Mouse (Mus musculus) kidney, postnatal 0 days (tissue): Measurements from ENCODE around the gene Sowaha. TPM values are rescaled to one million over a fixed set of nuclear protein-coding genes. Genes with fewer than 3 reads are reported as not detected.
A peak's percentile ranks its signal among the peaks of the same experiment; 100 is the strongest.

Source experiments
- ATAC-seq: fragments of 200-750 bp; cut with Nextera tagmentation; replicated peaks from 2 replicates; pipeline ENCODE4 v1.8.0; 2017; ENCODE audit warnings: low read depth, moderate number of reproducible peaks, moderate TSS enrichment, moderate library complexity; ENCODE audit not compliant: low FRiP score
- DNase-seq: peaks from one replicate; pipeline ENCODE4 v3.0.0-alpha.2; 2016; ENCODE audit warnings: low spot score
- H3K27ac ChIP-seq: fragments of 300-500 bp; sonication (generic); 2 replicates; pipeline ENCODE4 v1.5.1; 2014; ENCODE audit warnings: mild to moderate bottlenecking
- H3K27me3 ChIP-seq: fragments of 300-500 bp; sonication (generic); 2 replicates; pipeline ENCODE4 v1.6.1; 2014; ENCODE audit warnings: low read length, mixed read lengths; ENCODE audit not compliant: insufficient read depth
- H3K36me3 ChIP-seq: fragments of 300-500 bp; sonication (generic); 2 replicates; pipeline ENCODE4 v1.6.1; 2014; ENCODE audit warnings: low read length, mixed read lengths; ENCODE audit not compliant: insufficient read depth
- H3K4me1 ChIP-seq: fragments of 300-500 bp; sonication (generic); replicated peaks from 2 replicates; pipeline ENCODE4 v1.6.1; 2014; ENCODE audit warnings: antibody characterized with exemption, low read length, mixed read lengths; ENCODE audit not compliant: insufficient read depth
- H3K4me2 ChIP-seq: fragments of 300-500 bp; sonication (generic); 2 replicates; pipeline ENCODE4 v1.6.1; 2014; ENCODE audit warnings: mild to moderate bottlenecking, low read length, moderate library complexity, mixed read lengths
- H3K4me3 ChIP-seq: fragments of 300-500 bp; sonication (generic); replicated peaks from 2 replicates; pipeline ENCODE4 v1.5.1; 2014; ENCODE audit warnings: low read depth, low read length
- H3K9ac ChIP-seq: fragments of 300-500 bp; sonication (generic); 2 replicates; pipeline ENCODE4 v1.6.1; 2014; ENCODE audit warnings: low read depth, low read length
- H3K9me3 ChIP-seq: fragments of 300-500 bp; sonication (generic); replicated peaks from 2 replicates; pipeline ENCODE4 v1.6.1; 2016; ENCODE audit warnings: low read length, inconsistent platforms, mixed read lengths
- CTCF ChIP-seq: IDR thresholded peaks from 2 replicates; pipeline ENCODE4 v1.5.1; 2016; ENCODE audit warnings: antibody characterized with exemption, low read depth, mild to moderate bottlenecking, moderate library complexity
- WGBS: fragments of 180-500 bp; shearing (Covaris S2); extraction: QIAGEN DNeasy Blood & Tissue Kit; methylation state at CpG from one replicate; pipeline ENCODE4 v1.1.7; 2014; 5-methylcytosine and 5-hydroxymethylcytosine counted together
- polyA plus RNA-seq: library from polyadenylated mRNA; unstranded; fragments of >200 nt; fragmentation: Nextera tagmentation; extraction: Ambion mirVana; gene quantifications from 2 replicates; pipeline ENCODE4 v1.2.1, GENCODE M21; 2015

The Sowaha gene
- polyA plus RNA-seq, 1 experiment from 2014 or later, result 0.39 TPM

DNA sequence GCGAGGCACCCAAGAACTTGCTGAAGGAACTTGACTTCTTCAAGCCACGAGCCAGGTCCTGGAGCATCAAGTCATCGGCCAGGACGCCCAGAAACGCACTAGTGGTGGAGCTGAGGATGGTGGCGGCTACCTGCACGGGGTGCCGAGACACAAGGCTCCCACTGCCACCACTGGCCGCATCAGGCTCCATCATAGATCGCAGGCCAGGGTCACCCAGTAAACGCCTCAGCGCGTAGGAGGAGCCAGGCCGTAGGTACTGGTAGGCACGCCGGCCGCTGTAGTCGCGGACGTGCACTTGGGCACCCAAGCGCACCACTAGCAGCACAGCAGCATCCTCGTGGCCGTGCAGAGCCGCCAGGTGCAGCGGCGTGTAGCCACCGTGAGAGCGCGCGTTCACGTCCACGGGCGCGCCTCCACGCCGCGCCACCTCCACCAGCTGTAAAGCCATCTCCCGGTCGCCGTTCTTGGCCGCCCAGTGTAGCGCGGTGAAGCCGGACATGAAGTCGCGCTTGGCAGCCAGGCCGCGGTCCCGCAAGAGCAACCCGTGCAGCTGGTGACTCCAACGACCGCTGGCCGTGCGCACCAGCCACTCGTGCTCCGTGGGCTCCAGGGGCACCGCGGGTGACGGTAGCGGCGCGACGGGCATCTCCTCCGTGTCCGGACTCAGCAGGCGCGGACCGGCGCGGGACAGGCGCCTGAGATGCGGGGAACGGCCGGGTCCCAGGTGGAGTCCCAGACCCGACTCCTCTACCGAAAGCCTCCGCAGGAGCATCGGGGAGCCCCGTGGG, 1.5 kb downstream of the Sowaha start:
- H3K27ac ChIP-seq, result no peak overlapping the region
- no peaks in the 10 kb centered on the region for H3K36me3 ChIP-seq
- peaks cover 45% of the 10 kb centered on the region for H3K27me3 ChIP-seq
- peak overlapping the region; percentile 37; the same call in 1 of the 2 replicates for H3K9ac ChIP-seq
- ATAC-seq, result 0 out of 2 replicates have a peak, but pooled peaks have one; percentile 49
- H3K4me3 ChIP-seq, result peak overlapping the region; percentile 43
- TF ChIP-seq CTCF, result no peak
- H3K9me3 ChIP-seq, result no peaks in the 10 kb centered on the region
- no peak for DNase-seq
- H3K4me2 ChIP-seq, result peak overlapping the region; percentile 78
- 7% methylated on average over 79 of the region's 79 CpGs for WGBS
- peaks cover 10% of the 10 kb centered on the region for H3K4me1 ChIP-seq

DNA sequence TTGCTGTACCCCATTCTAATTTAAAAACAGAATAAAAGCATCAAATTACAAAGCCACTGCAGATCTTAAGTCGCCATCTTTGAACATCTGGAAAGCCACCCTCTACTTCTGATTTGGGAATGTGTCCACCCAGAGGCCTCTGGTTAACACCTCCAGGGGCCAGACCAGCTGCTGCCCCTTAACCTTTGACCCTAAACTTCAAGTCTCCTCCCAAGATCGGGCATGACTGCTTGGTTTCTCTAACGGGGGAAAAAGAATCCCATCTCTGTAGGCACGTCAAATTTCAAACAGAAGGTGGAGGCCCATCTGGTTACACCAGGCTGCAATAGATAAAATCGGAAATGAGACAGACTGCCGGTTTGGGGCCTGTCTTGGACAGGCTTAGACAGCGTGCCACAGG, 2.2 kb downstream of the Sowaha start:
- Histone ChIP-seq H3K4me3 (no peak overlapping the region), H3K27ac (no peak overlapping the region), H3K9me3 (no peaks in the 10 kb centered on the region), H3K4me2 (no peak overlapping the region), H3K9ac (no peak overlapping the region), H3K4me1 (peaks cover 10% of the 10 kb centered on the region), H3K36me3 (no peaks in the 10 kb centered on the region), H3K27me3 (peaks cover 45% of the 10 kb centered on the region)
- no peak for TF ChIP-seq CTCF
- ATAC-seq (no peak), DNase-seq (no peak)
- WGBS, result 41% methylated on average over 7 of the region's 7 CpGs

DNA sequence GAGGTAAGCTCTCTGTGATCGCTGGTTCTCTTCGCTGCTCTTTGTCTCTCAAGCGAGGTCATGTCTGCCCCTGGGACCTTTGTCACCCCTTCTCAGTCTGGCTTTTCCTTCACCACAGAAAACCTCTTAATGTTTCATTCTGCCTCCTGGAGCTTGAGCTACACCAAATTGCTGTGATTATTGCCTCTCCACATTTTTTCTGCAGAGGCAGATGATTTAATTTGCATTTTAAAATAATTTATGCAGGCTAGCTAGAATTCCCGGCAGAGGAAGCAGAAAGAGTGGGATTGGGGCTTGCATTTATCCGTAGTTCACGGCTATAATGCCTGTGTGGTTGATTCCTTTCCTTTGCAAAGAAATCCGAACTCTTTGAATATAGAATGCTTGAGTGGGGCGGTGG, 4.5 kb downstream of the Sowaha start:
- peaks cover 10% of the 10 kb centered on the region for H3K4me1 ChIP-seq
- no peak overlapping the region for H3K4me2 ChIP-seq
- DNase-seq (no peak), ATAC-seq (no peak)
- no peak for TF ChIP-seq CTCF
- H3K36me3 ChIP-seq, result no peaks in the 10 kb centered on the region
- WGBS, result 26% methylated on average over 8 of the region's 8 CpGs
- H3K9ac ChIP-seq, result no peak overlapping the region
- peaks cover 43% of the 10 kb centered on the region for H3K27me3 ChIP-seq
- no peak overlapping the region for H3K27ac ChIP-seq
- no peaks in the 10 kb centered on the region for H3K9me3 ChIP-seq
- H3K4me3 ChIP-seq, result no peak overlapping the region

DNA sequence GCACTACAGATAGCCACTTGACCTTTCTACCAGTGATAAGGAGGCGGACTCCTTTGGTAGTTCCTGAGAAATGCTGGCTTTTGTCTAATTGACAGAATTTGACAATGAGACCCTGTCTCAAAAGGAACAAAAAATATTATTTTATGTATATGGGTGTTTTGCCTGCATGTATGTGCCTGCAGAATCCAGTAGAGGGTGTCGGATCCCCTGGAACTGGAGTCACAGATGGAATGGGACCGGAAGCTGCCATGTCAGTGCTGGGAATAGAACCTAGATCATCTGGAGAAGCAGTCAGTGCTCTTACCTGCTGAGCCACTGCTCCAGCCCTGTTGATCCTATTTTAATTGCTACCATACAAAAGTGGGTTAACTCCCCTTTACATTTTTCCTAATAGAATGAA, 7.4 kb downstream of the Sowaha start:
- Histone ChIP-seq H3K36me3 (no peaks in the 10 kb centered on the region), H3K27ac (no peak overlapping the region), H3K4me2 (no peak overlapping the region), H3K9me3 (no peaks in the 10 kb centered on the region), H3K4me1 (no peaks in the 10 kb centered on the region), H3K27me3 (peaks cover 20% of the 10 kb centered on the region), H3K4me3 (no peak overlapping the region), H3K9ac (no peak overlapping the region)
- peak; percentile 37 for TF ChIP-seq CTCF
- DNase-seq (no peak), ATAC-seq (no peak)
- WGBS, result 79% methylated on average over 3 of the region's 3 CpGs

DNA sequence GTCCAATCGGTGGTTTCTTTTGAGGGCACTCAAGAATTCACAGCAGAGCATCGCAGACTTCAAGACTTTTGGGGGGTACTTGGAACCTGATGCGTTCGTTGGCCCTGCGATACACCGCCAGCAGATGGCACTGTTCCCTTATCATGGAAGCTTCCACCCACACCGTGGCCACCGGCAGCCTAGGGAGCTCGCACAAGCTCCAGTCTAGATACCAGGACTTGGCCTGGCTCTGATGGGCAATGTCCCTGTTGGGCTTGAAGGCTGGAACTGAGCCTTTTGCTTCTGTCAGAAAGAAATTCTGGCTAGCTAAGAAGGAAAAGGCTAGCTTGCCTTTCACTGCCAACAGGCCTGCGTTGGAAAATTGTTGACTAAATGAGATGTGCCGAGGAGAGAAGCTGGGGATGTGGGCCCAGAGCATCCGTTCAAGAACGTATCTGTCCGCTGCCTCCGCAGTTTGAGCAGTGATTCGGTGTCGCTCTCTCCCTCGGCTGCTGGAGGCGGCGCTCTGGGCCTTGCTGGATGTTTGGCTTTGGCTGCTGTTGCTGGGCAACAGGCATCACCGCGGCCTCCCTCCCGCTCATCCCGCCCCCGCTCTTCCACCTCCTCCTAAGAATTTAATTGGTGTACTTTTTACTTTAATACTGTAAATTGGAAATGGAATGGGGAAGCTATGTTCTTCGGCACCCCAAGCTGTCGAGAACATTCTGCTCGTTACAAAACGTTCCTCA, 9.9 kb downstream of the Sowaha start, which contains the start of gene Gm9837:
Gene Gm9837 (minus strand): TSS at position 512 of the 728 bp plus-strand sequence.
- peaks cover 8% of the 10 kb centered on the region for H3K27me3 ChIP-seq
- peak; percentile 68 for ATAC-seq
- no peak within 1 kb of the TSS for H3K9ac ChIP-seq
- no peaks in the 10 kb centered on the region for H3K36me3 ChIP-seq
- H3K27ac ChIP-seq, result no peak within 1 kb of the TSS
- peak; percentile 93 for DNase-seq
- WGBS, result 2% methylated on average over 29 of the region's 29 CpGs
- H3K4me1 ChIP-seq, result no peaks in the 10 kb centered on the region; the same call in 1 of the 2 replicates
- TF ChIP-seq CTCF, result peak; percentile 95
- H3K4me2 ChIP-seq, result peak within 1 kb of the TSS; percentile 40
- no peak within 1 kb of the TSS for H3K4me3 ChIP-seq
- H3K9me3 ChIP-seq, result no peaks in the 10 kb centered on the region

DNA sequence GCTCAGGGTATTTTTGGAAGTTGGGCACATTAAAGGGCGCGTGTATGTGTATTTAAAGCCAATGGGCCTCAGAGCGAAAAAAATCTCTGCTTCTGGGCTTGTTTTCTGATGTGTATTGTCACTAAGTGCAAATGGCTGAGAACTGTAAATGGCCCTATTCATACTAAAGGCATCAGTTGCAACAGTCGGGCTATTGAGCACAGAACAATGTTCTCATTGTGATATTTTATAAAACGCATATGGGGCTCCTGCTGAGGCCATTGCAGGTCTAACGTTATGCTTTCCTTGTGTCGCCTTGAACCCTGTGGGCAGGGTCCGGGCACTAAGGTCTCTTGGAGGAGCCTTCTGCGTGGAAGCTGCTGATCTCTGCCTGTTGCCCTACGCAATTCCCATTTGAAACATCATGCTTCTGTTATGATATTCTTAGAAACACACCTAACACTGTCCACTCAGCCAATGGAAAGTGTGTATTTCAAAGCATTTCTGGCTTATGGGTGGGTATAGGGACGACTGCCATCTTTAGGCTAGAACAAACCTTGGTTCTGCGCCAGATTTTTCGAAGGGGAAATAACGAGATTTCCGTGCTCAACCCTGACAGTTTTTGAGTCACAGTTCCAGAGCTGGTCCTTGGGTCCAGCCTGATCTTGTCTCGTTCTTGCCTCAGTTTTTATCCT, 10.6 kb downstream of the Sowaha start:
- H3K4me3 ChIP-seq, result no peak overlapping the region
- H3K9ac ChIP-seq, result no peak overlapping the region
- no peak overlapping the region for H3K4me2 ChIP-seq
- H3K4me1 ChIP-seq, result no peaks in the 10 kb centered on the region; the same call in 1 of the 2 replicates
- H3K27me3 ChIP-seq, result peaks cover 15% of the 10 kb centered on the region
- no peaks in the 10 kb centered on the region for H3K9me3 ChIP-seq
- no peaks in the 10 kb centered on the region for H3K36me3 ChIP-seq
- no peak overlapping the region for H3K27ac ChIP-seq
- DNase-seq (no peak), ATAC-seq (0 out of 2 replicates have a peak, but pooled peaks have one; percentile 2)
- no peak for TF ChIP-seq CTCF
- 41% methylated on average over 16 of the region's 16 CpGs for WGBS
